Mouse (Mus musculus): Measurements from ENCODE around the gene Syngr2. TPM values are rescaled to one million over a fixed set of nuclear protein-coding genes. Genes with fewer than 3 reads are reported as not detected.

The Syngr2 gene
- polyA plus RNA-seq, 1 experiment from 2014 or later: 68.1 TPM

DNA sequence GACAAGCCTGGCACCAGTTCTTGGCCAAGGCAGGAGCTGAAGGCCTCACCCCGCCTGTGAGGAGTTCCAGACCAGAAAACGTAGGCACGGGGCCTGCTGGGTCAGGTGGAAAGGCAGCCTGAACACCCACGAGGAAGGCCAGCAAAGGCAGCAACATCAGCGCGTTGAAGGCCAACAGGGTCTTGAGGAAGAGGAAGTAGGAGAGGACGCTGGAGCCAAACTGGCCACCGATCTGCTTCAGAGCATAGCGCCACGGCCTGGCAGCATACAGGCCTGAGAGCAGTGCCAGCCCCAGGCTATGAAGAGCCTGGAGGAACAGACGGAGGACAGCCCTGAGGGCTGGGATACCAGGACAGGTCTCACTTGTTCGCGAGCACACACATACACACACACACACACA is 33.9 kb upstream of the Syngr2 start:
- Histone ChIP-seq H3K27me3 (ENCODE audit: insufficient read depth, poor library complexity, severe bottlenecking) (no peaks in the 10 kb centered on the region), H3K36me3 (peaks cover 74% of the 10 kb centered on the region), H3K27ac (no peak overlapping the region), H3K4me1 (peaks cover 39% of the 10 kb centered on the region), H3K9me3 (no peaks in the 10 kb centered on the region), H3K4me3 (no peak overlapping the region)
- 90% methylated on average over 11 of the region's 13 CpGs for WGBS
- no peak for DNase-seq (ENCODE audit: low spot score)

DNA sequence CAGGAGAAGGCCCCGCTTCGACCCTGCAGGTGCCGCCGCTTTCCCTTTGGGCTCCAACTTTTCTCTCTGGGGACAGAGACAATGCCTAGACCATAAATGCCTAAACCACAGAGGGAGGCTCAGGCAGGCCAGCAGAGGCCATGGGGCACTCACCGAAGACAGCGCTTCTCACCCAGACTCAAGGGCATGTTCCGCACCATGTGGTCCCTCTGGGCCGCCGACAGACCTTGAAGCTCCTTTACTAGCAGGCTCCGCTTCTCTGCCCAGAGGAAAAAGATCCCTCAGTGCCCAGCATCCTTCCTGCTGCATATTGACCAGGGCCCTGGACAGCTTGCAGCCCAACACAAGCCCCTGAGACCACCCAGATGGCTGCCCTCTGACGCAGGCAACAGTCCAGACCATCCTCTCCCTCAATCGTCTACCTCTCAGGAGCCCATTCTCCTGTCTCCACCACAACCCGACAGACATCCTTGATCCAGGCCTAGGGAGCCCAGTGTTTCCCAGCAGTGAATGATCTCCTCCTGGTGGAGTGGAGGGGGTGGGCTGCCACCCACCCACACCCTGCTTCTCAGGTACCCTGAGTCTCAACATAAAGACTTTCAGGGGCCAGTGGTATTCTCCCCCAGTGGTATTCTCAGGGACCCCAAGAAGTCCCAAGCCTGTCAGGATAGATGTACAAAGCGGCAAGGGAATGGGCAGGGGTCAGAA is 33.2 kb upstream of the Syngr2 start:
- 92% methylated on average over 14 of the region's 14 CpGs for WGBS

DNA sequence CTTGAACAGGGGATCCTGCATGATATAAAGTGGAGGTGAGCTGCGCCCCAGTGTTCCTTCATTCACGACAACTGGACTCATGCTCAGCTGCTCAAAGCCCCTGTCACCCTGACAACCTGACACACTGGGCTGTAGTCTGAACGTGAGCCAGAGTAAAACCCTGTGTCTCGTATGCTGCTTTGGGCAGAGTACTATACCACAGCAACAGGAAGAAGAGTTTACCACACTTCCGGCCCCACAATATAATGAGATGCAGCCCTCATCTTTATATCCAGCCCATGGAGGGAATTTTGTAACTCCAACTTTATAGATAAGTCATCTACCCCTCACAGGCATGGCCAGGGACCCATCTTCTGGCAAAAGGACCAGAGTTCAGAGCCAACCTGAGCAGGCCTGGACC is 32.4 kb upstream of the Syngr2 start:
- 83% methylated on average over 5 of the region's 5 CpGs for WGBS
- H3K36me3 ChIP-seq: peaks cover 62% of the 10 kb centered on the region
- DNase-seq (ENCODE audit: low spot score): no peak
- peaks cover 54% of the 10 kb centered on the region for H3K4me1 ChIP-seq
- no peaks in the 10 kb centered on the region for H3K9me3 ChIP-seq
- H3K27me3 ChIP-seq (ENCODE audit: insufficient read depth, poor library complexity, severe bottlenecking): peaks cover 11% of the 10 kb centered on the region
- H3K27ac ChIP-seq: no peak overlapping the region
- no peak overlapping the region for H3K4me3 ChIP-seq

More for the DNA sequence above, 33.2 kb upstream of the Syngr2 start:
- Histone ChIP-seq H3K9me3 (no peaks in the 10 kb centered on the region), H3K27ac (no peak overlapping the region; the same call in 1 of the 2 replicates), H3K4me3 (no peak overlapping the region), H3K36me3 (peaks cover 70% of the 10 kb centered on the region), H3K27me3 (ENCODE audit: insufficient read depth, poor library complexity, severe bottlenecking) (peaks cover 2% of the 10 kb centered on the region; the same call in 1 of the 2 replicates), H3K4me1 (peaks cover 46% of the 10 kb centered on the region)
- DNase-seq (ENCODE audit: low spot score): no peak

DNA sequence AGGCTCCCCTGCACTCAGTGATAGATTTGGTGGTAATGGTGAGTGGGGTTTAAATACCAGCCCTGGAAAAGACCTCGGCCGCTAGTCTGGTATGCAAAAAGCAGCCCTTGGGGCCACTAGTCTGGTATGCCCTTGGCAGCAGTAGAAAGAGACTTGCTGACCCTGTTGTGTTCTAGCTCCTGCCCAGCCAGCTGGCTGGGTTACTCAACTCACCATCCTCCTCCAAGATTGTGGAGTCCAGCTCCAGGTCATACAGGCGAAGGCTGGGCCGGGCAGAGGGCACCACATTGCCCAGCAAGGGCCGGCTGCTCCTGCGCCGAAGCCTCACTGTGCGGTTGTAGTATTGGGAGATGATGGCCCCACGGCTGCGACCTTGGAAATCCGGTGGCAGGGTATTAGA is 31.4 kb upstream of the Syngr2 start:
- H3K4me1 ChIP-seq: peaks cover 57% of the 10 kb centered on the region
- H3K4me3 ChIP-seq: no peak overlapping the region
- peaks cover 54% of the 10 kb centered on the region for H3K36me3 ChIP-seq
- no peaks in the 10 kb centered on the region for H3K9me3 ChIP-seq
- peaks cover 20% of the 10 kb centered on the region for H3K27me3 ChIP-seq (ENCODE audit: insufficient read depth, poor library complexity, severe bottlenecking)
- H3K27ac ChIP-seq: peak overlapping the region; percentile 37; the same call in 1 of the 2 replicates
- DNase-seq (ENCODE audit: low spot score): no peak
- WGBS: 96% methylated on average over 11 of the region's 11 CpGs

DNA sequence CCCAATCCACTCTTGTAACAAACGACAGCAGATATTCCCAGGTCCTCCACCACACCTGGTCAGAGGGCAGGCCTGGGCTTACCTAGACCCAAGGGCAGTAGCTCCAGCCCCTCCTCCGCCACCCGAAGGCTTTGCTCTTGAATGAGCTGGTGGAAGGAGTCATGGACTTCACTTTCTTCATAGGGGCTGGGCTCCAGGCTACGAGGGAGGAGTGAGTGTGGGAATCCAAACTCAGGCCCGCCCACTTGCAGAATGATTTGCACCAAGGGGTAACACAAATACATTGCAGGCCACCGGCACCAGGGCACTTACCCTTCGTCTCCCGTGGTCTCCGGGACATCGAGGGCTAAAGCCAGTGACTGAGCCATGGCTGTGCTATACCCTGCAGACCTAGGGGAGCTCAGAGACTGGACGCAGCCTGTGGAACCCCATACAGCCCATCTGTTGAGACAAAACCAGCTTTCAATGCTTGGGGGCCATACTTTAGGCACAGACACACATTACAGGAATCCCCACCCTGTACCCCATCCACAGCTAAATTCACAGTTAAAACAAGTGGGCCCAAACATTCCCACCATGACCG is 30.5 kb upstream of the Syngr2 start:
- peak overlapping the region; percentile 93 for H3K27ac ChIP-seq
- DNase-seq (ENCODE audit: low spot score): peak; percentile 78
- H3K4me1 ChIP-seq: peaks cover 63% of the 10 kb centered on the region
- peaks cover 29% of the 10 kb centered on the region for H3K27me3 ChIP-seq (ENCODE audit: insufficient read depth, poor library complexity, severe bottlenecking)
- H3K4me3 ChIP-seq: peak overlapping the region; percentile 79
- H3K36me3 ChIP-seq: peaks cover 46% of the 10 kb centered on the region
- 63% methylated on average over 12 of the region's 12 CpGs for WGBS
- no peaks in the 10 kb centered on the region for H3K9me3 ChIP-seq

DNA sequence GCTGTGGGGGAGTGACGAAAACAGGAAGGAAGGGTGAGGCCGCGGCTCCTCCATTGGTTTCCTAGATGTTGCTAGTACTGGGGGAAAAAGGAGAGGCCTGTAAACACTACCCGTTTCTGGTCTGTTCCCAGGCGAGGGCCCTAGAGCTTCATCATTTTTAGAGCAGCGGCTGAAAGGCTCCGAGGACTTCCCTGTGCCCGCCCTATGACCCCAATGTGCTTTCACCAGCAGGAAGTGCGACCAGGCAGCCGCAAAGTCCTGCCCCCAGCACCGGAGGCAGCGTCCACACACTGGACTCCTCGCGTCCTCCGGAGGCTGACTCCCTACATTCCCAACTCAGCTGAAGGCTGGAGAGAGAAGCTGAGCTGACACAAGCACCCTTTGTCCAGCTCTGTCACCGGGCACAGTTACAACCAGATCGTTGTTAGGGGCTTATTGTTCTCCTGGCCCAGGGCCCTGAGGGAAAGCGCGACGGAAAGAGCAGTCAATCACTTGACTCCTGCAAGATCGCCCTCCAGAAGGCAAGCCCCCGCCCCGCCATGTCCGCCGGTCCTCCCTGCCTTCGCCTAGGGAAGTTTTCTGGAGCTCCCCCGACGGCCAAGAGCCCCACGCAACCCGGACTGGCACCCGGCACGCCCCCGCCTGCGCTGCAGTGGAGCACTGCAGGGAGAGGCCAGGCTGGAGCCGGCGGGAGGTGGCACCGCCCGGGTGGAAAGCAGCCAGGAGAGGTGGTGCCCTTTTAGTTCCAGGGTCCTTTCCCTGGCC is 29.9 kb upstream of the Syngr2 start:
- 3% methylated on average over 38 of the region's 38 CpGs for WGBS
- H3K36me3 ChIP-seq: peaks cover 39% of the 10 kb centered on the region
- peak; percentile 85 for DNase-seq (ENCODE audit: low spot score)
- no peaks in the 10 kb centered on the region for H3K9me3 ChIP-seq
- H3K27me3 ChIP-seq (ENCODE audit: insufficient read depth, poor library complexity, severe bottlenecking): peaks cover 36% of the 10 kb centered on the region
- peak overlapping the region; percentile 79 for H3K4me3 ChIP-seq
- peak overlapping the region; percentile 93 for H3K27ac ChIP-seq
- peaks cover 63% of the 10 kb centered on the region for H3K4me1 ChIP-seq

DNA sequence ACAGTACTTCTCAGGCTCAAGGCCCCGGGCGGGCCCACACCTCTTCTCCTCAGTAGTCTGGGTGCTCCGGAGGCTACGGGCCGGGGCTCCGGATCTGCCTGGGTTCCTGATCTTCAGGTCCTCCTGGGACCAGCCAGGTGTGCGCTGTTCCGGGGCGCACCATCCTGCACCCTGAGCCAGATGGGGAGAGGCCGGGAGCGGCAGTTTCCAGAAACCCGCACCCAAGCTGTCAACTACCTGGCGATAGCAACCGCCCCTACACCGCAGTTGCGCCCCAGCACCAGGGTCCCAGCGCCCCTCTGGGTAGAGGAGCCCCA is 29.3 kb upstream of the Syngr2 start:
- Histone ChIP-seq H3K9me3 (no peaks in the 10 kb centered on the region), H3K27ac (peak overlapping the region; percentile 93), H3K27me3 (ENCODE audit: insufficient read depth, poor library complexity, severe bottlenecking) (peaks cover 41% of the 10 kb centered on the region), H3K4me3 (peak overlapping the region; percentile 79), H3K4me1 (peaks cover 63% of the 10 kb centered on the region), H3K36me3 (peaks cover 34% of the 10 kb centered on the region)
- peak; percentile 76 for DNase-seq (ENCODE audit: low spot score)
- WGBS: under 1% methylated on average over 17 of the region's 17 CpGs

DNA sequence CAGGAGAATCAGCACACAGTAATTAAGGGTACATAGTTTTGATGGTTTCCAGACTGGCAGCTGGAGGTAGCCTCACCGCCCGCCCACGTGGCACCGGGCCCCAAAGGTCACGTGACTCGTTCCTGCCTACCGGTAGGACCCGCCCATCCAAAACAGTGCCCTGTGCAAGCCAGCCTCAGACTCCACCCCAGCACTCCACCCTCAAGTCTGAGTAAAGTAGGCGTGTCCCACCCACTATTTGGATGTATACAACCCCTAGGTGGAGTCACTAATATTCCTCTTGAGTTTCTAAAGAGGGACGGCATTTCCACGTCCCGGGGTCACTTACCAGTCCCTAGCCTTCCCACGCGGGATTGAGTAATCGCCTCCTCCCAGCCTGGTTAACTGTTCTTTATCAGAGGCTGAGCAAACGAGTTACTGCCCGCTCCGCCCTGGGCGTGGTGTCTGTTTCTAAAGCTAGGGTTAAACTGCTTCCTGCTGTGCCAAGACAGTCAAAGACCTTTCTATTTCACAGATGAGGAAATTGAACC is 28.8 kb upstream of the Syngr2 start:
- WGBS: 1% methylated on average over 19 of the region's 19 CpGs

DNA sequence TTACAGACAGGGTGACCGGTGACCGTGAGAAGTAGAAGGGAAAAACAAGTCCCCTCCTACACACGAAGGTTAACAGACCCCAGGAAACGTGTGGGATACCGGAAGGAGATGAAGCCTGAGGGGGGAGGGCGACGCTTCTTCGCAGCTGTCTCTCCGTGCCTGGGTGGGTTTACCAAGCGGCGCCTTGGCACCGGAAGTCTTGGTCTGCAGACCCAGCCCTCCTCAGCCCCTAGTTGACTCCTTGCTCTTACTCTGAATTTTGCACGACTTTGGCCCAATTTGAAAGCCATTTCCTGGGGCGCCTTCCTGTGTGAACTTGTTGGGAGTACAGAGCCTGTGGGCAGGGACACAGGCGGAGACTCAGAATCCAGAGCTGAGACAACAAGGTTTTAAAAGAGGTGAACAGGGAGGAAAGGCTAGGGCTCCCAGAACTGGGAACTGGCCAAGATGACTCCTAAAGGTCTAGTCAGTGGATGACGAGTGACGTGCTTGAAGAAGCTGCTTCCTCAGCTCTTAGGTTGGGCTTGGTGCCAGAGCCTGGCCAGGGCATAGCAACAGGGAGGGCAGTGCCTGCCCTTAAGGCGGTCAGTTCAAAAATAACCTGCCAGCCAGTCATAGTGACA is 28.2 kb upstream of the Syngr2 start:
- no peaks in the 10 kb centered on the region for H3K9me3 ChIP-seq
- 12% methylated on average over 18 of the region's 18 CpGs for WGBS
- H3K4me1 ChIP-seq: peaks cover 63% of the 10 kb centered on the region
- H3K27ac ChIP-seq: peak overlapping the region; percentile 93
- peak overlapping the region; percentile 79 for H3K4me3 ChIP-seq
- DNase-seq (ENCODE audit: low spot score): peak; percentile 76
- H3K27me3 ChIP-seq (ENCODE audit: insufficient read depth, poor library complexity, severe bottlenecking): peaks cover 42% of the 10 kb centered on the region
- H3K36me3 ChIP-seq: peaks cover 22% of the 10 kb centered on the region

More for the DNA sequence above, 28.8 kb upstream of the Syngr2 start:
- Histone ChIP-seq H3K27ac (peak overlapping the region; percentile 93), H3K27me3 (ENCODE audit: insufficient read depth, poor library complexity, severe bottlenecking) (peaks cover 42% of the 10 kb centered on the region), H3K4me3 (peak overlapping the region; percentile 79), H3K4me1 (peaks cover 63% of the 10 kb centered on the region), H3K9me3 (no peaks in the 10 kb centered on the region), H3K36me3 (peaks cover 29% of the 10 kb centered on the region)
- DNase-seq (ENCODE audit: low spot score): peak; percentile 96

DNA sequence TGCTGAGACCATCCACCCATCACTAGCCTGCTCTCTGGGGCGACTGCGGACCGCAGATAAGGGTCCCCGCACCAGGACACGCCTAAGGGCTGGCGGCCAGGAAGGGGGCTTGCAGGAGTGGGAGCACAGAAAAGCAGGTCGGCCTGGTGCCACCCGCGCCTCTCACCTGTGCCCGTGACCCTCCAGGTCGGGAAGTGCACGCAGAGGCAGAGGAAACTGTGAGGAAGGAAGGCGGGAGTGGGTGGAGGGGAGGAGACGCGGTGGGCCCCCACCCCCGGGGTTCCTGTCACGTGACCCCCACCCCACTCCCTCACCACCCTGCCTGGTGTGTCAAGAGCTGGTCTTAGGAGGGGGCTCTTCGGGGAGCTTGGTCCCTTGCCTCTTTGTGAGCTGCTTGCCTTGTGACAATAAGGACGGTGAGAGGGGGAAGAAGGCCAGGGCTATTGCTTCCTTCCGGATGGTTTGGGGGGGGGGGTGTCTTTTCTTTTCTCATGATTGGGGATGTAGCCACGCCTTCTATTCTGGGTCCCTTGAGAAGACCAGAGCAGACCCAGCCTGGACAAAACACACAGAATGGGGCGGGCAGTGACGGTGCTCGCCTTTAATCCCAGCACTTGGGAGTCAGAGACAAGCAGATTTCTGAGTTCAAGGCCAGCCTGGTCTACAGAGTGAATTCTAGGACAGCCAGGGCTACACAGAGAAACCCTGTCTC is 27.3 kb upstream of the Syngr2 start, which contains the start of the genes Tmc8 and Tmc6:
Gene Tmc8, plus strand, starts transcription at position 84 of the 712 bp plus-strand sequence.
Gene Tmc6, minus strand, starts transcription at position 206 of the 712 bp plus-strand sequence.
- 25% methylated on average over 24 of the region's 24 CpGs for WGBS
- peaks cover 42% of the 10 kb centered on the region for H3K27me3 ChIP-seq (ENCODE audit: insufficient read depth, poor library complexity, severe bottlenecking)
- H3K4me1 ChIP-seq: peaks cover 63% of the 10 kb centered on the region
- peak within 1 kb of the TSS; percentile 93 for H3K27ac ChIP-seq
- peaks cover 15% of the 10 kb centered on the region for H3K36me3 ChIP-seq
- peak within 1 kb of the TSS; percentile 79 for H3K4me3 ChIP-seq
- no peaks in the 10 kb centered on the region for H3K9me3 ChIP-seq
- DNase-seq (ENCODE audit: low spot score): peak; percentile 85

DNA sequence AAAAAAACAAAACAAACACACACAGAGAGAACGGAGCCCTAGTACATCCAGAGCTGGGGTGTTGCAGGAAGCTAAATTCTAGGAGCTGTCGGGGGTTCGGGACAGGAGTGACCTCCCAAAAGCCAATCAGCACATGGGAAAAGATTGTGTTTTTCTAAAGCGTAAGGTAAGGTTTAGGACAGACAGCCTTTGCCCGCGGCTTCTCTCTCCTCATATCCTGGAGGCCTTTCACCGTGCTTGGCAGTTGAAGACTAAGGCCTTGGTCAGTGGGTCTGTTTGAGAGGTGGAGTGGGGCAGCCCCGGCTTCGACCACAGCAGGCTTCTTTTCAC is 26.8 kb upstream of the Syngr2 start:
- H3K27ac ChIP-seq: peak overlapping the region; percentile 93
- H3K4me3 ChIP-seq: peak overlapping the region; percentile 79
- no peaks in the 10 kb centered on the region for H3K9me3 ChIP-seq
- H3K4me1 ChIP-seq: peaks cover 59% of the 10 kb centered on the region
- WGBS: 33% methylated on average over 9 of the region's 9 CpGs
- H3K27me3 ChIP-seq (ENCODE audit: insufficient read depth, poor library complexity, severe bottlenecking): peaks cover 42% of the 10 kb centered on the region
- peaks cover 9% of the 10 kb centered on the region for H3K36me3 ChIP-seq
- no peak for DNase-seq (ENCODE audit: low spot score)

DNA sequence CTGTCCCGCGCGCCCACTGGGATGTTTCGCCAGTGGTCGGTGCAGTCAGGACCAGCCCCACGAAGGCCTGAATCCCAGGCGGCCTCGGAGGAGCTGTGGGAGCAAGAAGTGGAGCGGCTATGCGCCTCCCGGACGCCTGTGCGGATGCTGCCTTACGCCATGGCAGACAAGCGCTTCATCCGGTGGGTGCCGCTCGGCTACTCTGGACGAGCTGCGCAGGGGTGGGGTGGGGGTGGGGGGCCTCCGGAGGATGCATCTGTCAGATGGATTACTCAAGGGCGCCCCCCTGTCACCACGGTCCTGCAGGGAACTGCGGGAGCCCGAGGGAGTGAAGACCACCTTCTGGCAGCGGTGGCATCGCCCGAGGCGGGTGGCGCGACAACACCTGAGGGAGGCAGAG is 26.4 kb upstream of the Syngr2 start:
- peak; percentile 93 for DNase-seq (ENCODE audit: low spot score)
- 5% methylated on average over 31 of the region's 31 CpGs for WGBS
- peak overlapping the region; percentile 93 for H3K27ac ChIP-seq
- H3K9me3 ChIP-seq: no peaks in the 10 kb centered on the region
- H3K4me3 ChIP-seq: peak overlapping the region; percentile 79
- peaks cover 6% of the 10 kb centered on the region; the same call in 1 of the 2 replicates for H3K36me3 ChIP-seq
- peaks cover 56% of the 10 kb centered on the region for H3K4me1 ChIP-seq
- H3K27me3 ChIP-seq (ENCODE audit: insufficient read depth, poor library complexity, severe bottlenecking): peaks cover 42% of the 10 kb centered on the region

All from heart, embryonic 10.5 days (tissue).